Mouse (Mus musculus) intestine, postnatal 0 days (tissue): ENCODE data around the gene Olfr1113. TPM values are rescaled to one million over a fixed set of nuclear protein-coding genes. Genes with fewer than 3 reads are reported as not detected.
"Not testable (repeated sequence)": the region's sequence is repeated elsewhere in the genome, so short reads cannot be mapped to it uniquely, and the experiment has no call there.

ENCODE experiments used
- ATAC-seq: fragments of 200-750 bp; cut with Nextera tagmentation; 2 replicates; pipeline ENCODE4 v1.8.0; 2017; ENCODE audit warnings: mild to moderate bottlenecking, moderate TSS enrichment, moderate library complexity
- H3K27ac ChIP-seq: fragments of 300-500 bp; sonication (generic); 2 replicates; pipeline ENCODE4 v1.5.1; 2014; ENCODE audit warnings: mild to moderate bottlenecking, low read depth, low read length, moderate library complexity
- H3K27me3 ChIP-seq: fragments of 300-500 bp; sonication (generic); replicated peaks from 2 replicates; pipeline ENCODE4 v1.6.1; 2014; ENCODE audit warnings: low read length, mixed read lengths; ENCODE audit not compliant: control insufficient read depth, insufficient read depth
- H3K36me3 ChIP-seq: fragments of 300-500 bp; sonication (generic); 2 replicates; pipeline ENCODE4 v1.6.1; 2014; ENCODE audit warnings: mild to moderate bottlenecking, moderate library complexity; ENCODE audit not compliant: control insufficient read depth, insufficient read depth
- H3K4me1 ChIP-seq: fragments of 300-500 bp; sonication (generic); replicated peaks from 2 replicates; pipeline ENCODE4 v1.6.1; 2014; ENCODE audit warnings: antibody characterized with exemption, low read length, mixed read lengths; ENCODE audit not compliant: control insufficient read depth, insufficient read depth
- H3K4me2 ChIP-seq: fragments of 300-500 bp; sonication (generic); replicated peaks from 2 replicates; pipeline ENCODE4 v1.6.1; 2014; ENCODE audit warnings: low read depth, mild to moderate bottlenecking, moderate library complexity
- H3K4me3 ChIP-seq: fragments of 300-500 bp; sonication (generic); 2 replicates; pipeline ENCODE4 v1.5.1; 2014; ENCODE audit warnings: low read depth, low read length
- H3K9ac ChIP-seq: fragments of 300-500 bp; sonication (generic); 2 replicates; pipeline ENCODE4 v1.6.1; 2014; ENCODE audit warnings: mild to moderate bottlenecking, low read depth, low read length
- H3K9me3 ChIP-seq: fragments of 300-500 bp; sonication (generic); 2 replicates; pipeline ENCODE4 v1.6.1; 2016; ENCODE audit warnings: mixed run types; ENCODE audit not compliant: control insufficient read depth
- CTCF ChIP-seq: sonication (generic); IDR thresholded peaks from 2 replicates; pipeline ENCODE4 v1.5.1; 2016; ENCODE audit warnings: low read depth, mild to moderate bottlenecking, control low read depth, antibody characterized with exemption, moderate library complexity
- WGBS: fragments of 180-500 bp; shearing (Covaris S2); extraction: QIAGEN DNeasy Blood & Tissue Kit; methylation state at CpG from one replicate; pipeline ENCODE4 v1.1.7; 2014; 5-methylcytosine and 5-hydroxymethylcytosine counted together
- microRNA-seq: library from miRNA; unstranded; fragments of <30 nt; microRNA quantifications from one replicate; pipeline ENCODE4, GENCODE M21; 2016
- polyA plus RNA-seq: library from polyadenylated mRNA; unstranded; fragments of >200 nt; fragmentation: Nextera tagmentation; extraction: Ambion mirVana; gene quantifications from 2 replicates; pipeline ENCODE4 v1.2.1, GENCODE M21; 2015

Olfr1113 gene
- not detected in 2 replicates for polyA plus RNA-seq

DNA sequence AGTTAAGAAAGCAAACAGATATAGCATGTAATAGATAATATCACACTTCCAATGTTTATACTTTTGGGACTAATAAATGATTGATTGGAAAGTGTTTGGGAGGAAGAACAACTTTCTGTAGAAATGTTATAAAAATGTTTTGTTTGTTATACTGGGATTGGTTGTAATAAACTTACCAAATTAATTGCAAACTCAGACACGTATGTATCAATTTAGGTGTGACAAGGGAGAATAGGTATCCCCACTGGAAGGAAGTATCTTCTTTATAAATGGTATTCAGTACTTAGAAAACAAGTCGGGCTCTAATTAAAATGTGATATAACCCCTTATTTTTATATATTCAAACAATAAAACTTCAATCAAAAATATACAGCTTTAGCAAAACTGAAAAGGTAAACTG is at the start of gene Olfr1113:
TSS of gene Olfr1113 (plus strand) at position 301 of the 400 bp plus-strand sequence.
- ATAC-seq: no peak
- 88% methylated on average over 2 of the region's 2 CpGs for WGBS
- no peak within 1 kb of the TSS for H3K9ac ChIP-seq

DNA sequence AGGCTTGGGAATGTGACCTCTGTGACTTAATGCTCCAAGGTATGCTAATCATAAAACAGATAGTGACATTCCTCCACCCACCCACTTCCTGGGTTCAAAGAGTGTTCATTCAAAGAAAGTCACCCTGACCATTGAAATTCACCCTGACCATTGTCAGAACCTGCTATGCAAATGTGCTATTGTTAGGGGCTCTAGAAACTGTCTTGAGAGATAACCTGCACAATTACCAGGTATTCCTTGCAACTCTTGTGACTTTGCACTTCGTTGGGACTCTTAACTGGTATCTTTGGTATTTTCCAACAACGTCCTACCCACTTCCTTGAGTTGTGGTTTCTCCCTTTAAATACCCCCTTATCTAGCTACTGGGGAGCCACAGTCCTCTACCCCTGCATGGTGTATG is 41.0 kb upstream of the Olfr1113 start:
- H3K9ac ChIP-seq, ATAC-seq: not testable (repeated sequence)
- WGBS: 81% methylated on average over 2 of the region's 2 CpGs

More for the DNA sequence above, at the start of gene Olfr1113:
- Histone ChIP-seq H3K4me3 (no peak within 1 kb of the TSS), H3K4me2 (no peak within 1 kb of the TSS), H3K27ac (no peak within 1 kb of the TSS), H3K4me1 (no peaks in the 10 kb centered on the region), H3K36me3 (no peaks in the 10 kb centered on the region), H3K9me3 (no peaks in the 10 kb centered on the region), H3K27me3 (no peaks in the 10 kb centered on the region)
- TF ChIP-seq CTCF: no peak

DNA sequence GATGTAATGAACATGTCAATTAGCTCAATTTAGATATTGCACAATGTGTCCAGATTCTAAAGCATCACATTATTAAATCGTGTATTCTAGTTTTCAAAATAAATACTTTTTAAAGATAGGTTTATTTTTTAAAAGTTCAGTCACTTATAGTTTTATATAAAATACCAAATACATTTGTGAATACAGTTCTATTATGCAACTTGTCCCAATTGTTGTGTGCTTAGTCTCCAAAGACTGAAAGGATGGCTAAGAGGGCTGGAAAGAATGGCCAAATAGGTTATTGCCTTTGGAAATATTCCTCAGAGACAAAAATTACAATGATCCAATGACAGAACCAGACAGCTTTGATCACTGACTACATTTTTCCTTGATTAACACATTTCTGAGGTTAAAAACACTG is 21.3 kb upstream of the Olfr1113 start, which contains the start of gene Olfr1112:
TSS of gene Olfr1112 (plus strand) at position 301 of the 400 bp plus-strand sequence.
- no peaks in the 10 kb centered on the region for H3K9me3 ChIP-seq
- H3K9ac ChIP-seq: no peak within 1 kb of the TSS
- no peaks in the 10 kb centered on the region for H3K36me3 ChIP-seq
- no peak for ATAC-seq
- no peaks in the 10 kb centered on the region for H3K4me1 ChIP-seq
- no peak within 1 kb of the TSS for H3K4me3 ChIP-seq
- 79% methylated on average over 1 of the region's 1 CpGs for WGBS
- H3K27me3 ChIP-seq: no peaks in the 10 kb centered on the region
- TF ChIP-seq CTCF: no peak
- no peak within 1 kb of the TSS for H3K4me2 ChIP-seq
- H3K27ac ChIP-seq: no peak within 1 kb of the TSS

More for the DNA sequence above, 41.0 kb upstream of the Olfr1113 start:
- H3K27me3 ChIP-seq, H3K4me2 ChIP-seq, H3K27ac ChIP-seq, H3K4me1 ChIP-seq, H3K9me3 ChIP-seq, H3K4me3 ChIP-seq, H3K36me3 ChIP-seq: not testable (repeated sequence)

DNA sequence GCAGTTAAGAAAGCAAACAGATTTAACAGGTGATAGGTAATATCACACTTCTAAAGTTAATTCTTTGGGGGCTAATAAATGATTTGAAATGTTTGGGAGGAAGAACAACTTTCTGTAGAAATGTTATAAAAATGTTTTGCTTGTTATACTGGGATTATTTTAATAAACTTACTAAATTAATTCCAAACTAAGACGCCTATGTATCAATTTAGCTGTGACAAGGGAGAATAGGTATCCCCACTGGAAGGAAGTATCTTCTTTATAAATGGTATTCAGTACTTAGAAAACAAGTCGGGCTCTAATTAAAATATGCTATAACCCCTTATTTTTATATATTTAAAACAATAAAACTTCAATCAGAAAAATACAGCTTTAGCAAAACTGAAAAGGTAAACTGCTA is 38.9 kb downstream of the Olfr1113 start, which contains the start of gene Olfr1115:
TSS of gene Olfr1115 (plus strand) at position 301 of the 400 bp plus-strand sequence.
- Histone ChIP-seq H3K27me3 (no peaks in the 10 kb centered on the region), H3K27ac (no peak within 1 kb of the TSS), H3K4me1 (no peaks in the 10 kb centered on the region), H3K9me3 (no peaks in the 10 kb centered on the region), H3K4me2 (no peak within 1 kb of the TSS), H3K36me3 (no peaks in the 10 kb centered on the region), H3K4me3 (no peak within 1 kb of the TSS), H3K9ac (no peak within 1 kb of the TSS)
- WGBS: 80% methylated on average over 2 of the region's 2 CpGs
- no peak for ATAC-seq
- TF ChIP-seq CTCF: no peak

Small RNAs within 50 kb of the gene (microRNA-seq; reads per million reads assigned to microRNA genes)
- gene Gm27438: not detected

Other genes with a start within 250 kb of the Olfr1113 start
- not detected in 2 replicates for gene Olfr1099, start 248.3 kb upstream of the Olfr1113 start, polyA plus RNA-seq
- gene Olfr1100, start 229.0 kb upstream of the Olfr1113 start, polyA plus RNA-seq: not detected in 2 replicates
- gene Olfr1101, start 217.7 kb upstream of the Olfr1113 start, polyA plus RNA-seq: not detected in 2 replicates
- not detected in 2 replicates for gene Olfr1102, start 210.6 kb upstream of the Olfr1113 start, polyA plus RNA-seq
- gene Olfr1104, start 181.9 kb upstream of the Olfr1113 start, polyA plus RNA-seq: not detected in 2 replicates
- not detected in 2 replicates for gene Olfr1105, start 172.4 kb upstream of the Olfr1113 start, polyA plus RNA-seq
- gene Olfr1106, start 156.7 kb upstream of the Olfr1113 start, polyA plus RNA-seq: not detected in 2 replicates
- not detected in 2 replicates for gene Olfr1107, start 133.2 kb upstream of the Olfr1113 start, polyA plus RNA-seq
- not detected in 2 replicates for gene Olfr1109, start 113.0 kb upstream of the Olfr1113 start, polyA plus RNA-seq
- gene Olfr259, start 94.4 kb upstream of the Olfr1113 start, polyA plus RNA-seq: not detected in 2 replicates
- gene Olfr1110, start 68.7 kb upstream of the Olfr1113 start, polyA plus RNA-seq: not detected in 2 replicates
- not detected in 2 replicates for gene Olfr1111, start 56.3 kb upstream of the Olfr1113 start, polyA plus RNA-seq
- not detected in 2 replicates for gene Olfr1112, start 21.2 kb upstream of the Olfr1113 start, polyA plus RNA-seq
- gene Olfr1115, start 39.0 kb downstream of the Olfr1113 start, polyA plus RNA-seq: not detected in 2 replicates
- gene Olfr1116, start 58.6 kb downstream of the Olfr1113 start, polyA plus RNA-seq: not detected in 2 replicates
- not detected in 2 replicates for gene Olfr1118, start 98.6 kb downstream of the Olfr1113 start, polyA plus RNA-seq
- gene Olfr1120, start 145.8 kb downstream of the Olfr1113 start, polyA plus RNA-seq: not detected in 2 replicates
- not detected in 2 replicates for gene Olfr1121, start 160.9 kb downstream of the Olfr1113 start, polyA plus RNA-seq
- not detected in 2 replicates for gene Olfr1122, start 176.9 kb downstream of the Olfr1113 start, polyA plus RNA-seq
- gene Olfr1123, start 207.7 kb downstream of the Olfr1113 start, polyA plus RNA-seq: not detected in 2 replicates
- gene Olfr1124, start 221.3 kb downstream of the Olfr1113 start, polyA plus RNA-seq: not detected in 2 replicates
- not detected in 2 replicates for gene Olfr1126, start 245.0 kb downstream of the Olfr1113 start, polyA plus RNA-seq